Mouse (Mus musculus) C2C12 (cell line): ENCODE data around the gene Simc1. TPM values are rescaled to one million over a fixed set of nuclear protein-coding genes. Genes with fewer than 3 reads are reported as not detected.

Source experiments
- H3K27me3 ChIP-seq: one replicate; pipeline ENCODE4 v1.6.1; 2011; ENCODE audit not compliant: control insufficient read depth, insufficient read depth, insufficient read length
- H3K36me3 ChIP-seq: one replicate; pipeline ENCODE4 v1.6.1; 2011; ENCODE audit not compliant: control insufficient read depth, insufficient read depth
- H3K4me3 ChIP-seq: one replicate; pipeline ENCODE4 v1.5.1; 2011; ENCODE audit warnings: mild to moderate bottlenecking, control low read depth; ENCODE audit not compliant: poor library complexity, insufficient read depth, severe bottlenecking
- H3K79me2 ChIP-seq: one replicate; pipeline ENCODE4 v1.6.1; 2011; ENCODE audit not compliant: control insufficient read depth, insufficient read depth
- H3K79me3 ChIP-seq: one replicate; pipeline ENCODE4 v1.6.1; 2011; ENCODE audit warnings: low read depth, control low read depth
- H3ac ChIP-seq: one replicate; pipeline ENCODE3; 2011; ENCODE audit warnings: low read depth; ENCODE audit not compliant: control insufficient read depth, insufficient read length
- CEBPB ChIP-seq: IDR thresholded peaks from one replicate; pipeline ENCODE4 v1.6.1; 2011; ENCODE audit warnings: low read depth, mild to moderate bottlenecking, control low read depth, moderate library complexity
- CTCF ChIP-seq: IDR thresholded peaks from one replicate; pipeline ENCODE4 v1.5.1; 2011; ENCODE audit not compliant: control insufficient read depth, insufficient read depth, insufficient read length
- FOSL1 ChIP-seq: IDR thresholded peaks from one replicate; pipeline ENCODE4 v1.8.0; 2011; ENCODE audit warnings: mild to moderate bottlenecking, low read length; ENCODE audit not compliant: poor library complexity, insufficient read depth, severe bottlenecking
- MAX ChIP-seq: IDR thresholded peaks from one replicate; pipeline ENCODE4 v1.6.1; 2011; ENCODE audit warnings: mild to moderate bottlenecking, control low read depth
- MYOD1 ChIP-seq: IDR thresholded peaks from one replicate; pipeline ENCODE4 v1.6.1; 2011; ENCODE audit warnings: low read depth; ENCODE audit not compliant: control insufficient read depth, insufficient read length
- MYOG ChIP-seq: IDR thresholded peaks from one replicate; pipeline ENCODE4 v1.6.1; 2011; ENCODE audit not compliant: control insufficient read depth, insufficient read length; ENCODE audit errors: extremely low read depth
- USF1 ChIP-seq: IDR thresholded peaks from one replicate; pipeline ENCODE4 v1.6.1; 2011; ENCODE audit warnings: low read depth, mild to moderate bottlenecking, control low read depth, moderate library complexity
- polyA plus RNA-seq: library from polyadenylated mRNA; unstranded; fragments of >200 nt; fragmentation: generic; extraction: Trizol; gene quantifications from one replicate; pipeline ENCODE4 v1.2.1, GENCODE M21; 2012; ENCODE audit warnings: missing spikeins

Simc1 gene
- polyA plus RNA-seq, 1 experiment: 6.6 TPM

DNA sequence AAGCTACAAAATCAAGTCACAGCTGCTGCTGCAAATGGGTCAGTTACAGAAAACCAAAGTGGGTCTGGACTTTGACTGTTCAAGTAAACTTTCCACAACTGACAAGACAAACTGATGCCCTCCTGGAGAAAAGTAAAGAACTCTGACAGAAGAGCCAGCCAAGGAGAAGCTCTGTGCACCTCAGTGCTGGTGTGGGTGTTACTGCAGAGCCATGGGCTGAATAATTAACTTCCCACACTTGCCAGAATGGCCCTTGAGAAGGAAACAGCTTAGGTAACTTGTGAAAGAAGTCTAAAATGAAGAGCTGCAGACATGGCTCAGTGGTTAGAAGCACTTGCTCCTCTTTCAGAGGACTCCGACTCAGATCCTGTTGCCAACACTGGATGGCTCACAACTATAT is 54.1 kb downstream of the Simc1 start:
- Histone ChIP-seq H3K79me2 (peaks cover 14% of the 10 kb centered on the region), H3K36me3 (peaks cover 72% of the 10 kb centered on the region), H3K79me3 (peaks cover 2% of the 10 kb centered on the region), H3ac (no peak overlapping the region), H3K27me3 (no peaks in the 10 kb centered on the region), H3K4me3 (no peak overlapping the region)
- no peak for TF ChIP-seq MAX
- TF ChIP-seq CEBPB: no peak
- TF ChIP-seq FOSL1: no peak
- TF ChIP-seq MYOD1: no peak
- TF ChIP-seq MYOG: no peak
- no peak for TF ChIP-seq USF1
- TF ChIP-seq CTCF: no peak

DNA sequence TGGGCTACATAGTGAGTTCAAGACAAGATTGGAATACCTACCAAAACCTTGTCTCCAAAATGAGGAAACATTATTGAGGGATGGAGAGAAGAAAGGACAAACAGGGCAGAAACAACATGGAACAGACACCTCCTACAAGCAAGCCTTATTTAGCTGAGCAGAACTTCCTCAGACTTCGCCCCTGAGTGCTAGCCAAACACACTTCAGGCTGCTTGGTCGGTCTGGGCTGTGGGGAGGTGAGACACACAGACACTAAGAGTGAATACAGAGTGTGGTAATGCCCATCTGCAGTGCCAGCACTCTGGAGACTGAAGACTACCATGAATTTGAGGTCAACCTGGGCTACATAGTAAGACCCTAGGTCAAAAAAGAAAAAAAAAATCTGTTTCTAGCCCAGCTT is 56.1 kb downstream of the Simc1 start:
- H3ac ChIP-seq: no peak overlapping the region
- H3K4me3 ChIP-seq: no peak overlapping the region
- TF ChIP-seq MAX: no peak
- TF ChIP-seq FOSL1: no peak
- TF ChIP-seq CEBPB: no peak
- H3K27me3 ChIP-seq: no peaks in the 10 kb centered on the region
- peaks cover 54% of the 10 kb centered on the region for H3K36me3 ChIP-seq
- peaks cover 34% of the 10 kb centered on the region for H3K79me2 ChIP-seq
- H3K79me3 ChIP-seq: peaks cover 21% of the 10 kb centered on the region

DNA sequence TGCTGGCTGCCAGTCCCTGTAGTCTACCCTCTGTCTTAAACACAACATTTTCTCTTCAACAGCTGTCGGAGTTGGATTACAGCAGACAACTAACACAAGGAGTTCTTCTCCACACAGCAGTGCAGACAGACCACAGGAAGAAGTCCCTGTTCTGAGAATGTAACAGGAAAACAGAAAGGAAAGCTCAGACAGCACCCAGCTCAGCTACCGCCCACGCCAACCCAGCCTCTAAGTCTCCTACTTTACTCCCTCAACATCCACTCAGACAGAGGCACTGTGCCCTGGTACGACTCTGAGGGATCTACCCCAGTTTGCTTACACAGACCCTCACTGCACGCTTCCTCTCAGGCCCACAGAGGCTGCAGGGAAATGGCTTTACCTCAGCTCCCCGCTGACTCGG is 57.0 kb downstream of the Simc1 start:
- TF ChIP-seq FOSL1 (no peak), MYOD1 (no peak), USF1 (no peak), MAX (no peak), CTCF (no peak), MYOG (no peak), CEBPB (no peak)
- no peaks in the 10 kb centered on the region for H3K27me3 ChIP-seq

DNA sequence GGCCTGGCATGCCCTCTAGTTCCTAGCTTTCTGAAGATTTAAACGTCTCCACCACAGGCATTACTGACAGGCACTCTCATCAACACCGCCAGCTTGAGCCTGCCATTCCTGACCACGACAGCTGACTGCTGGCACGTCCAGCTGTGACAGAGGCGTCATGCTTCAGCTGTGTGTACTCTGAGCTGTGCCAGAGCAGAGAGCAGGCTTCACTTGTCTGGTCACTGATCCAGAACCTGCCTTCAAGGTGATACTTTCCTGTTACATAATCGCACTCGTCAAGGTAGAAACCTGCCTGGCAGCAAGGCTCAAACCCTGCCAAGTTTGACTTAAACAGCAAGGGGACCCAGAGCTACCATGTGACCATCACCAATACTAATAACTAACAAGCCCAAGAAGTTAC is 59.0 kb downstream of the Simc1 start:
- H3K27me3 ChIP-seq: no peaks in the 10 kb centered on the region
- peaks cover 29% of the 10 kb centered on the region for H3K36me3 ChIP-seq
- TF ChIP-seq MYOD1: peak; percentile 33
- no peak for TF ChIP-seq MAX
- no peak for TF ChIP-seq CTCF
- no peak for TF ChIP-seq MYOG
- H3K79me2 ChIP-seq: peaks cover 38% of the 10 kb centered on the region
- no peak overlapping the region for H3K4me3 ChIP-seq
- peaks cover 26% of the 10 kb centered on the region for H3K79me3 ChIP-seq
- no peak overlapping the region for H3ac ChIP-seq

More for the DNA sequence above, 57.0 kb downstream of the Simc1 start:
- no peak overlapping the region for H3K4me3 ChIP-seq
- peaks cover 26% of the 10 kb centered on the region for H3K79me3 ChIP-seq
- H3ac ChIP-seq: no peak overlapping the region
- peaks cover 47% of the 10 kb centered on the region for H3K36me3 ChIP-seq
- peaks cover 38% of the 10 kb centered on the region for H3K79me2 ChIP-seq

DNA sequence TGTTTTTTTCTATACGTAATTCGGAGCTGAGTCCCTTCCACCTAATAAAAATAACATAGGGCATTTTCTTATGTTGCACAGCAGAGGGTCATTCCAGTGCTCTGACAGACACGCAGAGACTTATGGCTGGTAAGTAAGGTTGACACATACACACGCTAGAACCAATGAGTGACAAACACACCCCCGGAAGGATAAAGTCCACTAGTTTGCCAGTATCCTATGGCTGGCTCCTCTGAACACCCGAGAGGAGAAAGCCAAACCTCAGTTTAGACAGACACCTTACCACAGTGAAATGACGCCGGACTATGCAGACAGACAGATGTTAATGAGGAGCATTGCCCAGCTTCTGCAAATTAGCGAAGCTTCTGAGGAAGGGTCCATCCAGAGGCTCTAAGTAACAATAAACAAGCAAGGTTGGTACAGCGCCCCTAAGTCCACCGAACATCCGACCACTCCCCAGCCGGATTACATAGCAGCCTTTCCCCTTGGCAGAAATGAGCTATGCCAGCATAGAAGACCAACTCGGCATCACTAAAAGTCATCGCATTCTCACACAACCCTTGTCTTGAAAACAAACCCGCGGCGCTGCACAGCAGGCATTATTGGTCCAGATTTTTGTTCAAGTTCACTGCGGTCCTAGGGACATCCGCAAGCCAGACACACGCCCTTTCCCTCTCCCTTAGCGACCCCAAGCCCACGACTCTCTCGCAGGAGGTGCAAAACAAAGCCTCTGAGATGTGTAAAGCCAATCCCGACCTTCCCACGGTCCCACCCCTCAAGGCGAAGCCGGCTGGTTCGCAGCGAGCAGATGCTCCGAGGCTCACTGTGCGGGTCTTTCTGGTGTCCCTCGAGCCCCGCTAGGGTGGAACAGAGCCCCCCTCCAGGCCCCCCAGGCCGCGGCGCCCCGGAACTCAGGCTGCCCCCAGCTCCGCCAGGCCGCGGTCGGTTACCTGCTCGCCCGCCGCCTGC is 60.9 kb downstream of the Simc1 start:
- TF ChIP-seq CEBPB: no peak
- TF ChIP-seq MAX: no peak
- no peak for TF ChIP-seq FOSL1
- no peak for TF ChIP-seq USF1
- no peak for TF ChIP-seq CTCF
- TF ChIP-seq MYOG: no peak
- TF ChIP-seq MYOD1: no peak

DNA sequence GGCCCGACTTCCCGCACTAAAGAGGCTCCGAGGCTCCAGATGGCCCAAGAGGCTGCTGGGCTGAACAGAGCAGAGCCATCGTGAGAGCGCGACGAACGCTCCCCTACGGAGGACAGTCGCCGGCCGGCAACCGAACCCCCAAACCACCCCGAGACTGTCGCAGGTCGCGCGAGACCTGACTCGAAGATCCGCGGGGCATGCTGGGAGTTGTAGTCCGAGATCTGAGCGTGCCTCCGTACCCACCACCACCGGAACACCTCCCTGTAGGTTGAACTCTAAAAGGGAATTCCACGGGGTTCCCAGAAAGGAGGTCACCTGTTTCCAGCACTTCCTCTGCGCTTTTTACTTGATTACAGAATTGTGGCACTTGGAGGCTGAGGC is 61.6 kb downstream of the Simc1 start, which contains the start of gene 4833439L19Rik:
TSS of gene 4833439L19Rik (minus strand) at position 235 of the 381 bp plus-strand sequence.
- Histone ChIP-seq H3K79me3 (peaks cover 26% of the 10 kb centered on the region), H3K36me3 (peaks cover 2% of the 10 kb centered on the region), H3K27me3 (no peaks in the 10 kb centered on the region), H3K4me3 (peak within 1 kb of the TSS; percentile 96), H3ac (peak within 1 kb of the TSS; percentile 92), H3K79me2 (peaks cover 38% of the 10 kb centered on the region)
- TF ChIP-seq CTCF (no peak), CEBPB (no peak), MYOD1 (no peak), FOSL1 (no peak), USF1 (no peak), MAX (no peak), MYOG (no peak)

More for the DNA sequence above, 60.9 kb downstream of the Simc1 start:
- Histone ChIP-seq H3K4me3 (peak overlapping the region; percentile 96), H3K79me3 (peaks cover 26% of the 10 kb centered on the region), H3K27me3 (no peaks in the 10 kb centered on the region), H3K79me2 (peaks cover 38% of the 10 kb centered on the region), H3ac (peak overlapping the region; percentile 92), H3K36me3 (peaks cover 9% of the 10 kb centered on the region)
